Mouse (Mus musculus): ENCODE measurements around the gene BC025446.

GRCm38 (mm10) chr15:75237736-75238288, 21.6 kb downstream of the BC025446 start:
- TF ChIP-seq CTCF (IDR thresholded peaks at IDR 0.05; ENCODE audit: low read depth) (no peak), EP300 (IDR thresholded peaks at IDR 0.05; ENCODE audit: low read depth) (no peak)
